Mouse (Mus musculus) ovary, postnatal 14 days (tissue): ENCODE results near the gene Fnbp4.

Experiments used
- DNase-seq: peaks from one replicate; pipeline ENCODE4 v3.0.0; 2022; ENCODE audit warnings: low spot score

Gene Fnbp4

DNA sequence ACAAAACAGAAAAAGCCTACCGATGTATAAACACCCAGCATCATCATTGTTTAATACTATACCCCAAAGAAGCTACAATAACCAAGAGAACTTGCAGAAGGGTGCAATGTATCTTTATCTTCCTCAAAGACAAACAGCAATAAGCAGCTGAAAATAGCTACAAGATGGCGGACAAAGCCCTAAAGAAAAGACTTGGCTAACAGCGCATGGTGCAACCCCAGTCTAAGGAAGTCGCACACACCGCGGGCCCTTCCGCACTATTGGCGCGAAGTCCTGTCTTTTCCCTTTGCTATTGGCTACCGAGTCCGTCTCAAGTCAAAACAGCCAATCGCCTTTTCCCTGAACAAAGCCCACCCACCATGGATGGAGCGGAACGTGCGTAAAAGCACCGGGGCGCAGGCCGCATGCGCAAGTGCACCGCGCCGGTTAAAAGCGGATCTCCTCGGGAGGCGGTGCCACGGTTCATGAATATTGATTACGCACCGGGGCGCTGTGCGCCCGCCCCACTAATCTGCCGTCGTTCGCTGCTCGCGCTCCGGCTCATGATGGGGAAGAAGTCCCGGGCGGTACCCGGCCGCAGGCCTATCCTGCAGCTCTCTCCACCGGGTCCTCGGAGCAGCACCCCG, at the start of gene Fnbp4:
Fnbp4 (plus strand) TSS at position 318 of the 626 bp plus-strand sequence.
- peak; percentile 93 for DNase-seq

GRCm38 (mm10) chr2:90700943-90701342, 44.2 kb upstream of the Fnbp4 start:
- no peak for DNase-seq

DNA sequence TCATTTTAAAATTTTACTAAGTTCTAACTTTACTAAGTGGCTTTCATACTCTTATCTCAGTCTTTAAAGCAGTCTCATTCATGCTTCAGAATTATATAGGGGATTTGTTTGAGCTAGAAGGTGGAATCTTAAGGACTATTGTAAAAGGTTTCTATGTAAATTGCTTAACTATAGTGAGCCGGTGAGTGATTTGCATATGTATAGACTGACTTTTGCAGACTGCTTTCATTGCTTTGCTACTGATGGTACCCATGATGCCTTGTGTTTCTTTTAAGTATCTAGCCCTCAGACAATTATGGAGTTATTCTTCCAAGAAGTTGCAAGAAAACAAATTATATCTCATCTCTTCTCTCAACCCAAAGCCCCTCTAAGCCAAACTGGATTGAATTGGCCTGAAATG, 36.6 kb upstream of the Fnbp4 start:
- DNase-seq = no peak

GRCm38 (mm10) chr2:90715555-90716092, 29.5 kb upstream of the Fnbp4 start:
- no peak for DNase-seq

DNA sequence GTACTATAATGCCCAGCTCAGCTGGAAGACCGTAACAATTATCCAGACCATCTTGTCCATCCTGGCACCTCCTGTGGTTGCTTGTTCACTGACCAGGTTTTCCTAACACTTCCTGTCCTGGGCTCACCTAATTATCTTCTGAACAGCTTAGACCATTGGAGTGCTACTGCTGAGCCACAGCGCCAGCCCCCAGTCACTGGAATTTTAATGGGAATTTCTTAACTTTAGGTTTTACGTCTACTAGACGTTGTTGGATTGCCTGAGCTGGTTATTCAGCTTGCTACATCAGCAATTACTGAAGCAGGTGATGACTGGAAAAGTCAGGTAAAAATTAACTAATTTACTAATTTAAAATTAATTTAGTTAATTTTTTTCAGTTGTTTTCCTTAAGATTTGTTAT, 27.8 kb upstream of the Fnbp4 start:
- DNase-seq = no peak

DNA sequence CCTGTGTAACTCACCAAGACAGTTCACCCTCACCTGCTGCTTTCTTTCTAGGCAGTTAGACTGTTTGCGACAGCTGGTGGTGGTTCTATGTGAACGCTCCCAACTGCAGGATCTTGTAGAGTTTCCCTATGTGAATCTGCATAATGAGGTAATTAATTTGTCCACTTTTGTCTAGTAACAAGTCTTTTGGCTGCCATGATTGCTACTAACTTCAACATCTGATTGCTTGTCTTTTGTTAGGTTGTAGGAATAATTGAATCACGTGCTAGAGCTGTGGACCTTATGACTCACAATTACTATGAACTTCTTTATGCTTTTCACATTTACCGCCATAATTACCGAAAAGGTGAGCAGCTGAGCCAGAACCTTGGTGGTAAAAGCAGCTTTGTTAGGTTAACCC, 27.2 kb upstream of the Fnbp4 start:
- no peak for DNase-seq

- no peak for DNase-seq
Measured at GRCm38 (mm10) chr2:90726818-90727217, 18.4 kb upstream of the Fnbp4 start.

DNA sequence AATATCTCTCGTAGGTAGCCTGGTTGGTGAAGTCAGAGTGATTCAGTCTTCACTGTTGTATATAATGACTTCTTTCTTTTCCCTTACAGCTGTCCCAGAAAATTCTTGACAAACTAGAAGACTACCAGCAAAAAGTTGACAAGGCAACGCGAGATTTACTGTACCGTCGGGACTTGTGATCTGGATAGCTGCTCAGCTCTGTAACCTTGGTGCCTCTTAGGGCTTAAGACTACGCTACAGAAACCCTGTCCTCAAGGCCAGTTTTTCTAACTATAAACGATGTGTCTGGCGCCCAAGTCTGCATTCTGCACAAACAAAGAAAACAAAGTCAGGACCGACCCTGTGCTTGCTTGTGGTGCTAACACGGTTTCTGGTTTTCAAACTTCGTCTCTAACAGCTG, 9.8 kb upstream of the Fnbp4 start:
- no peak for DNase-seq

DNA sequence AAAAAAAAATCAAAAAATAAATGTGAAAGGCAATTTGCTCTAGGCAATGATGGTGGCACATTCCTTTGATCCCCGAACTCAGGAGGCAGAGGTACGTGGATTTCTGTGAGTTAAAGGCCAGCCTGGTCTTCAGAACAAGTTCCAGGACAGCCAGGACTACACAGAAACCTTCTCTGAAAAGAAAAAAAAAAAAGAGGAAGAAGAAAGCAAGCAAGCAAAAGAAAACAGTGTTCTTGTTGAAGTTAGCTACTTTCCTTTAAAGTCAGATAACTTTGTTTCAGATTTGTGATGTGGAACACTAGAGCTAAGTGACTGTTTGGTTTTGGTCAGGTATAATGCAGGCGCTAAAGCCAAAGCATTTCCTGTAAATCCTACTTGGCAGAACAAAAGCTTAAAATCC, 6.4 kb upstream of the Fnbp4 start:
- DNase-seq = no peak

DNA sequence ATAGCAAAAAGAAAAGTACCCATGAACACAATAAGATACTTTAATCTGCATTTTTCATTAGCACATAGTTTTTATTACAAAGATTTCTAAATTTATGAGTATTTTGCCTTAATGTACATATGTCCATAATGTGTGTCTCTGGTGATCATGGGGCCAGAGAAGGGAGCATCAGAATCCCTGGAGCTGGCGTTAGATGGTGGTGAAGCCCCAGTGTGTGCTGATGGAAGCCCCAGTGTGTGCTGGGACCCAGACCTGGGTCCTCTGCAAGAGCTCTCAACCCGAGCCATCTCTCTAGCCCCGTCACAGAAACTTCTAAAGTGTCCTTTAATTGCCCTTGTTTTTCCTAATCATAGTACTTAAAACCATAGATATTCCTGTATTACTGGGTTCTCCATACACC, 5.8 kb upstream of the Fnbp4 start:
- no peak for DNase-seq

DNA sequence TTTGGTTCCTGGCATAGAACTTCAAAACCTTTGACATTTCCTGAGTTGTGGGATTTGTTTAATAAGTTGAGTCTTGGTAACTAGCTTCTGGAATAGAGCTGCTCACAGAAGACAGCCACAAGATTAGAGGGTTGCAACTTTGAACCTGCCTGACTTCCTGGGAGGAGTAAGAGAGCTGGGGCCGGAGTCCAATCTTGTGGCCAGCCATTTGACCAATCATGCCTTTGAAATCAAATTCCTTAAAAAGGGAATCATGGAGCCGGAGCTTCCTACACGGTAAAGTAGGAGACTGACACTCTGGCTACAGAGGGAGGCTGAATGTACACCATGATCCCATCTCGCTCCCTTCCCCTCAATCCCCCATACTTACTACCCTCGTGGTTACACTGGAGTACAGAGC, 5.2 kb upstream of the Fnbp4 start:
- DNase-seq = no peak

DNA sequence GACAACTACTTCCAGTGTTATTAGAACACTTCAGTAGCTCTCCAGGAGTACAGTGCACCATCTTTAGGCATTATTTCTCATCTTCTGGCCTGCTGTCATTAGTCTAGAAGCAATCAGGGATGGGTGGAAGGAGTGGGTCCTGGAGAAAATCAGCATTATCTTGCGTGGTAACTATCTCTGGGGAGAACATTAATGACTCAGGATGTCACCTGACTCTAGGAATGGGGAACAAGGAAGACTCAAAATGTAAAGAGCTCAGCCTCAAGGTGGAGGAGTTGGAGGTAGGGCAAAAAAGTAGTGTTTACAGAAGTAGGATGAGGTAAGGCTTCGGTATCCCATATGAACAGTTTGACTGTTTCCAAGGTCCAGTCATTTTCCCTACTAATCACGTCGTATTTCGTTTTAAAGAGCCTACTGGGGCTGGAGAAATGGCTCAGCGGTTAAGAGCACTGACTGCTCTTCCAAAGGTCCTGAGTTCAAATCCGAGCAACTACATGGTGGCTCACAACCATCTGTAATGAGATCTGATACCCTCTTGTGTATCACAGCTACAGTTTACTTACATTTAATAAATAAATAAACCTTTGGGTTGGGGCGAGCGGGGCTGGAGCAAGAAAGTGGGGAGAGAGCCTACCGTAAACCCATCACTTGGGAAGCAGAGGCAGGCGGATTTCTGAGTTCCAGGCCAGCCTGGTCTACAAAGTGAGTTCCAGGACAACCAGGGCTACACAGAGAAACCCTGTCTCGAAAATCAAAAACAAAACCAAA, 701 bp upstream of the Fnbp4 start:
- DNase-seq = peak; percentile 5

DNA sequence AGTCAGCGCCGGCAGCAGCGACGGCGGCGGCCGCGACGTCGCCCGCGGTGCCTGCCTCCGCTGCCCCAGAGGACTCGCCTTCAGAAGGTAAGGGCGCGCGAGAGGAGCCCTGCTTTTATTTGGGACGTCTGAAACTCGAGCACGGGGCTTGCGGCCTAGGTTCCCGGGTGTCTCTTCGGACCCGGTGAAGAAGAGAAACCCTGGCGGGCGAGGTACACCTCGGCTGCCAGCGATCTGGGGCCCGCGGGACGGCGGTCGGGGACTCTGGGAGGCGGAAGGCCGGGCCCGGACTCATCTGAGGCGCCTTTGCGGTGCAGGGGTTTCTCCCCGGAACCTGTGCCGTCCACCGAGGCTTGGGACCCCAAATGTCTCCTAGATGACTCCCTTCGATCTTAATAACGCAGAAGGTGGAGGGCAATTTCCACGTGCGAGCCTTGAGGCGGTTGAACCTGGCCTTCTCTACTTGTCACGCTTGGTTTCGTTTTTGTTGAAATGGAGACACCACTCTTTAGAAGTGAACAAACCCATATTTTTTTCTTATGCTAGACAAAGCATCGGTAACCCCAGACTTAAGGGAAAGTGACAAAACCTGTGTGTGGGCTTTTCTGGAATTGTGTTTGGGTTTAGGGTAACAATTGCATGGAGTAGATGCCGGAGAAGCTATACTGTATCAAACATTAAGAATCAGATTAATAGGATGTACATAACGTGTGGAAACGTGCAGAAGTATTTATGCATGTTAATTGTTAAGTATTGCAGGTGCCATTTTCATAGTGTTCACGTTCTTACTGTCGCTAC, 769 bp downstream of the Fnbp4 start:
- no peak for DNase-seq

GRCm38 (mm10) chr2:90746538-90746865, 1.3 kb downstream of the Fnbp4 start:
- peak; percentile 5 for DNase-seq

DNA sequence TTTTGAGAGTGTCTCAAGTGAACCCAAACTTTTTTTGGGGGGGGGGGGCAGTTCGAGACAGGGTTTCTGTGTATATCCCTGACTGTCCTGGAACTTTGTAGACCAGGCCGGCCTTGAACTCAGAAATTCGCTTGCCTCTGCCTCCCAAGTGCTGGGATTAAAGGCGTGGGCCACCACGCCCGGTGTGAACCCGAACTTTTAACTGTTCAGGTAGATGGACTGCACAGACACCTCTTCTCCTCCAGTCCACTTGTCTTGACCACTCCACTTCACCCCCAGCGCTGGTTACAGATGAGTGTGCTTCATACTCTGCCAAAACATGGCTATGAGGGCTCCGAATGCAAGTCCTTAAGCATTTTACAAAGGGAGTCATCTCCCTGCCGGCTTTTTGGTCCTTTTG, 2.0 kb downstream of the Fnbp4 start:
- no peak for DNase-seq

DNA sequence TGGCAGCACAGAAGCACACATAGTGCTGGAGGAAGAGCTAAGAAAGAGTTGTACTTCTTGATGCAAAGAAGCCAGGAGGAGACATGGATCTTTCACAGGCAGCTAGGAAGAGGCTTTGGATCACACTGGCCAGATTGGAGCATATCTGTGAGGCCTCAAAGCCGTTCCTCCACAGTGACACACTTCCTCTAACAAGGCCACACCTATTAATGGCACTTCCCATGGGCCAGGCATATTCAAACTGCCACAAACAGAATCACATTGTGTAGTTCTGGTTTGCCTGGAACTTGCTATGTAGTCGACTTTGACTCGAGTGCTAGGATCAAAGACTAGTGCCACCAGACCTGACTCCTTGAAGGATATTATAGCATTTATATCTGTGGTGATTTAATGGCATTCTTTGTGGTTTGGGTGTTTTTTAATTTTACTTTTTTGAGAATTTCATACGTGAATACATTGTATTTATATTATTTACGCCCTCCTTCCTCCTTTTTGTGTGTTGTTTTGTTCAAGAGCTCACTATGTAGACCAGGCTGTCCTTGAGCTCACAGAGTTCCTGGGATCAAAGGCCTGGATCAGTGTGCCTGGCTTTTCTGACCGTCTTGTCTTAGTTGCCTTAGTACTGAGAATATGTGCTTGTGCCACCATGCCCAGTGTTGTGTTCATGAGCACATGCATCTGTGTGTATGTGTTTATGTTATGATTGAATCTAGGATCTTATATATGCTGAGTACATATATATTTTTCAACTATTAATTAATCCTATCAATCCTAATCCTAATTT, 4.7 kb downstream of the Fnbp4 start:
- no peak for DNase-seq

DNA sequence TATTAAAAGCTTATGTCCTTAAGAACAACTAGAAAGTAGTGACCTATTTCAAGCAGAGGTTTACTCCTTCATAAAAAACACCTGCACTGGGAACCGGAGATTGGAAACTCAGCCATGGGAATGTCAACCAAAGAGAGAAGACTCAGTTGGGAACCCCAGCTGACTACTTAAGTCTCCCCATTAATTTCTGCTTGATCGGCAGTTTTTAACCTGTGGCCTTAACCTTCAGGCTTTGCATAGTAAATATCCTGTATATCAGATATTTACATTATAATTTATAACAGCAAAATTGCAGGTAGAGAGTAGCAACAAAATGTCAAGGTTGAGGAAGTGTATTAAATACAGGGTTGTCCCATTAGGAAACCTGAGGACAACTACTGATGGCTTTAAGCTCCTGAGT, 8.4 kb downstream of the Fnbp4 start:
- DNase-seq = no peak

- DNase-seq = no peak
Measured at GRCm38 (mm10) chr2:90754188-90754587, 9.0 kb downstream of the Fnbp4 start.

- no peak for DNase-seq
Measured at GRCm38 (mm10) chr2:90765123-90765522, 20.0 kb downstream of the Fnbp4 start.

GRCm38 (mm10) chr2:90781323-90781722, 36.2 kb downstream of the Fnbp4 start:
- no peak for DNase-seq

DNA sequence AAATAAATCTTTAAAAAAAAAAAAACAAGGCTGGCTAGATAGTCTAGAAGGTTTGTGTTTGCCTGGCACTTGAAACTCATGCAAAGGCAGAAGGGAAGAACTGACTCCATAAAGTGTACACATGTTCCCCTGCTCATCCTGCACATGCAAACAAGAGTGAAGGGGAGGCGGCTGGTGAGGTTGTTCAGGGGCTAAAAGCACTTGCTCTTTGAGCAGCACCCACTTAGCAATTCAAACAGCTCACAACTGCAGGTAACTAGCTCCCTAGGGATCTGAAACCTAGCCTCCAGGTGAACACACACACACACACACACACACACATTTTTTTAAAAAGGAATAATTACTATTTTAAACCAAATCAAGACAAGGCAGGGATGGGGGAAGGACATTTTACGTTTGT, 36.8 kb downstream of the Fnbp4 start:
- no peak for DNase-seq

DNA sequence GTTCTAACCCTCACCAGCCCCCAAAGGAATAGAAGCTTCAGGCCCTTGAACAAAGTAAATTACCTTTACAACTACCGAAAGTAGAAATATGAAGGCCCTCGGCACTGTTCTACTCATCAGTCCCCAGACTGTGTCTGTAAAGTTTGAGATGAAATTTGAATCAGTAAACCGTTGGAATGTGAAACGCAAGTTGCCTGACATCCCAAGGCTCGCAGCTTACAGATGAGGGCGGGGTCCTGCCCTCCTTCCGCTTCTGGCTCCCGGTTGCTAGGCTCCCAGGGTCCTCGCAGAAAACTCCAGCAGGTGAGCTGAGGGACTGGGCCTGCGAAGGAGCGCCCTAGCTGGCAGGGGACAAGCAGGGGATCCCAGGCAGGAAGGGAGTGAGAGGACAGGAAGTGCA, 37.3 kb downstream of the Fnbp4 start, which contains the start of gene Agbl2:
Agbl2 (plus strand) TSS at position 270 of the 400 bp plus-strand sequence.
- peak; percentile 9 for DNase-seq
